Mouse (Mus musculus) cortical plate, adult 2 months (tissue): ENCODE results near the gene Nr2f1.

ENCODE experiments used
- CTCF ChIP-seq: fragments of 200-500 bp; IDR thresholded peaks from 2 replicates; pipeline ENCODE4 v1.5.1; 2011; ENCODE audit warnings: mild to moderate bottlenecking, control low read depth, low read length; ENCODE audit not compliant: insufficient read depth; ENCODE audit errors: extremely low read depth
- POLR2A ChIP-seq: fragments of 200-500 bp; IDR thresholded peaks from 2 replicates; pipeline ENCODE4 v1.6.1; 2011; ENCODE audit warnings: mild to moderate bottlenecking, low read length, control low read depth; ENCODE audit not compliant: insufficient read depth; ENCODE audit errors: extremely low read depth

DNA sequence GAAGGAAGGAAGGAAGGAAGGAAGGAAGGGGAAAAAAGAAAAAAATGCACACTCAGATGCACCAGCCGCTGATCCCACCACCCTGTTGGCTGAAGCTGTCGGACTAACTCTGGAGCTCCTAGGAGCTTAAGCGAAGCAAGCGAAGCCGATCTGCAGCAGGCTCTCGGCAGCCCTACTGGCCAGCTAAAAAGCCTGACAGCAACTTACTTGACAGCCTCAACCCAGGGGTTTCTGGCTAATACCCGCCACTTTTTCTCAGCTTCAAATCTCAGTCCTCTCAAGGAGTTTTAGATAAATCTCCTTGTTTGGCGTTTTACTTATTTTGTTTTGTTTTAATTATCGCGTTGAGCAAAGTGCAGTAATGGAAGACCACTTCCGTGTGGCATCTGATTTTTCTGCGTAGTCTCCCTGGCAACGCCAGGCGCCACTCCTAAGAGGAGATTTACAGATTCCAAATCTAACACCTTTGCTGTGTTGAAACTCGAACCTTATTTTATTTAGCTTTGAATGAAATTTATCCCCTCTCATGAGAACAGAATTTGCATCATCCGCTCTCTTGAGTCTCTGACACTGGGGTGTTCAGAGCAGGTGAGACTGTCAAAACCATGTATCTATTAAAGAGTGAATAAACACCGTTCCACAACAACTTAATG is 27.4 kb downstream of the Nr2f1 start:
- TF ChIP-seq POLR2A (no peak), CTCF (no peak)
